18 mouse cellular contexts compared by ENCODE assay signal in genomic region chr5:74949298-74949697, GRCm38 (mm10).
A peak's percentile ranks its signal among the peaks of the same experiment; 100 is the strongest.
DNase-seq lines count a peak whose midpoint lies in the region; ATAC-seq and TF ChIP-seq lines count a peak whose summit lies in the region.
"Had no signal": no experiment of that assay in that cellular context is flagged by ENCODE, and none has a peak within 500 bp of the region (broad histone marks: within the 10 kb centered on the region; RNA-seq: fewer than 3 reads in every experiment).

No protein-coding gene starts in this region.

- H3K27me3 ChIP-seq in midbrain, embryonic 11.5 days (ENCODE audit: control insufficient read depth, insufficient read depth, low read length) = peaks cover 30% of the 10 kb centered on the region
- H3K27me3 ChIP-seq in midbrain, embryonic 15.5 days (replicated peaks) = peaks cover 46% of the 10 kb centered on the region
- no peaks in the 10 kb centered on the region; the same call in 1 of the 2 replicates for H3K27me3 ChIP-seq in intestine, postnatal 0 days (replicated peaks; ENCODE audit: control insufficient read depth, insufficient read depth, low read length)
- H3K27me3 ChIP-seq: Patski had no signal

- TF ChIP-seq CTCF in intestine, postnatal 0 days (IDR thresholded peaks at IDR 0.05; ENCODE audit: low read depth) = no peak

- no peak overlapping the region for H3K4me2 ChIP-seq in midbrain, embryonic 11.5 days
- no peak overlapping the region for H3K4me2 ChIP-seq in midbrain, embryonic 15.5 days
- H3K4me2 ChIP-seq in intestine, postnatal 0 days (replicated peaks; ENCODE audit: low read depth) = no peak overlapping the region
- H3K4me2 ChIP-seq: heart, embryonic 12.5 days; hindbrain, embryonic 14.5 days had no signal

- 70% methylated on average over 7 of the region's 7 CpGs for WGBS in midbrain, embryonic 11.5 days
- 74% methylated on average over 7 of the region's 7 CpGs for WGBS in midbrain, embryonic 15.5 days
- WGBS in intestine, postnatal 0 days = 72% methylated on average over 7 of the region's 7 CpGs

- H3K4me3 ChIP-seq in midbrain, embryonic 11.5 days (ENCODE audit: low read depth, low read length) = no peak overlapping the region
- H3K4me3 ChIP-seq in midbrain, embryonic 15.5 days = no peak overlapping the region
- no peak overlapping the region for H3K4me3 ChIP-seq in intestine, postnatal 0 days (ENCODE audit: low read depth, low read length)
- H3K4me3 ChIP-seq: embryonic facial prominence, embryonic 10.5 days; gastrocnemius, adult 2 months; heart, embryonic 12.5 days; hindbrain, embryonic 10.5 days had no signal

- no peak overlapping the region for H3K27ac ChIP-seq in midbrain, embryonic 11.5 days (ENCODE audit: low read depth, low read length)
- no peak overlapping the region for H3K27ac ChIP-seq in midbrain, embryonic 15.5 days
- H3K27ac ChIP-seq in intestine, postnatal 0 days (ENCODE audit: low read depth, low read length) = no peak overlapping the region
- H3K27ac ChIP-seq: embryonic facial prominence, embryonic 10.5 days; gastrocnemius, adult 2 months; hindbrain, embryonic 10.5 days; hindbrain, embryonic 14.5 days had no signal

- no peaks in the 10 kb centered on the region for H3K36me3 ChIP-seq in midbrain, embryonic 11.5 days (ENCODE audit: control insufficient read depth, insufficient read depth, low read length)
- no peaks in the 10 kb centered on the region for H3K36me3 ChIP-seq in midbrain, embryonic 15.5 days (replicated peaks)
- no peaks in the 10 kb centered on the region for H3K36me3 ChIP-seq in intestine, postnatal 0 days (ENCODE audit: control insufficient read depth, insufficient read depth)
- H3K36me3 ChIP-seq: embryonic facial prominence, embryonic 10.5 days; heart, embryonic 12.5 days; hindbrain, embryonic 10.5 days had no signal

- no peak for ATAC-seq in midbrain, embryonic 11.5 days (ENCODE audit: low FRiP score)
- ATAC-seq in midbrain, embryonic 15.5 days (replicated peaks) = no peak
- no peak for ATAC-seq in intestine, postnatal 0 days
- ATAC-seq: activated CD4-positive, CD25-positive, alpha-beta regulatory T cell, adult 4 months; forebrain, embryonic 14.5 days; Patski had no signal

- DNase-seq in frontal cortex, postnatal 36 days (ENCODE audit: low spot score in 2 of 2) = peak; percentile 25 to 31
- no peak for DNase-seq in frontal cortex, postnatal 25 days (ENCODE audit: low spot score in 2 of 2)
- DNase-seq in midbrain, embryonic 11.5 days (ENCODE audit: low spot score, missing footprints) = peak; percentile 78
- peak; percentile 9 for DNase-seq in ES-CJ7 (ENCODE audit: low read depth, low spot score)
- peak; percentile 32 for DNase-seq in telencephalon, adult 2 months (ENCODE audit: low read depth, low spot score)
- DNase-seq: adrenal gland, postnatal 14 days; cerebellum, adult 2 months; gastrocnemius, adult 2 months; gastrocnemius, postnatal 25 days had no signal

- H3K9ac ChIP-seq in midbrain, embryonic 11.5 days (ENCODE audit: low read length) = no peak overlapping the region
- no peak overlapping the region for H3K9ac ChIP-seq in midbrain, embryonic 15.5 days
- H3K9ac ChIP-seq in intestine, postnatal 0 days (ENCODE audit: low read depth, low read length) = no peak overlapping the region
- H3K9ac ChIP-seq: heart, embryonic 12.5 days; hindbrain, embryonic 14.5 days had no signal

- H3K9me3 ChIP-seq in midbrain, embryonic 11.5 days (ENCODE audit: control insufficient read depth, low read length) = no peaks in the 10 kb centered on the region
- H3K9me3 ChIP-seq in midbrain, embryonic 15.5 days = no peaks in the 10 kb centered on the region
- no peaks in the 10 kb centered on the region for H3K9me3 ChIP-seq in intestine, postnatal 0 days (ENCODE audit: control insufficient read depth)
- H3K9me3 ChIP-seq: embryonic facial prominence, embryonic 10.5 days; heart, embryonic 12.5 days; hindbrain, embryonic 10.5 days had no signal

- H3K4me1 ChIP-seq in midbrain, embryonic 11.5 days (ENCODE audit: control insufficient read depth, insufficient read depth, low read length) = no peaks in the 10 kb centered on the region
- no peaks in the 10 kb centered on the region for H3K4me1 ChIP-seq in midbrain, embryonic 15.5 days
- H3K4me1 ChIP-seq in intestine, postnatal 0 days (replicated peaks; ENCODE audit: control insufficient read depth, insufficient read depth, low read length) = no peaks in the 10 kb centered on the region

Comparison
In these comparisons a context has a peak if more than half of its experiments do, and no peak if none do; other contexts are left out.
1. DNase-seq: peak in frontal cortex, postnatal 36 days (2 of 2), midbrain, embryonic 11.5 days (single experiment), ES-CJ7 (single experiment) and telencephalon, adult 2 months (single experiment); none in frontal cortex, postnatal 25 days (0 of 2).